Mouse (Mus musculus): ENCODE results near the gene Cblb. TPM values are rescaled to one million over a fixed set of nuclear protein-coding genes. Genes with fewer than 3 reads are reported as not detected.

The Cblb gene
- polyA plus RNA-seq, 1 experiment: 22.8 TPM

- no peak for DNase-seq
- Histone ChIP-seq H3K27ac (ENCODE audit: control insufficient read depth, insufficient read depth, low read length) (no peak overlapping the region), H3K4me3 (ENCODE audit: control insufficient read depth, insufficient read depth, low read length) (no peak overlapping the region)
Measured at GRCm38 (mm10) chr16:52033381-52034315, 2.6 kb downstream of the Cblb start.

GRCm38 (mm10) chr16:52034356-52034755 lies 3.3 kb downstream of the Cblb start:
- TF ChIP-seq POLR2A (IDR thresholded peaks at IDR 0.05; ENCODE audit: control insufficient read depth, extremely low read depth, insufficient read depth, low read length, poor library complexity) (no peak), CTCF (IDR thresholded peaks at IDR 0.05; ENCODE audit: borderline replicate concordance, control insufficient read depth, extremely low read depth, insufficient read depth, low read length, poor library complexity) (no peak)
- Histone ChIP-seq H3K4me3 (ENCODE audit: control insufficient read depth, insufficient read depth, low read length) (no peak overlapping the region), H3K27me3 (ENCODE audit: control insufficient read depth, insufficient read depth, low read length) (no peaks in the 10 kb centered on the region), H3K4me1 (replicated peaks; ENCODE audit: control insufficient read depth, insufficient read depth, low read length) (peaks cover 7% of the 10 kb centered on the region), H3K27ac (ENCODE audit: control insufficient read depth, insufficient read depth, low read length) (no peak overlapping the region), H3K36me3 (ENCODE audit: control insufficient read depth, insufficient read depth, low read length) (peaks cover 4% of the 10 kb centered on the region; the same call in 1 of the 2 replicates)
- 98% methylated on average over 5 of the region's 5 CpGs for WGBS
- DNase-seq: no peak

More at GRCm38 (mm10) chr16:52033381-52034315, 2.6 kb downstream of the Cblb start:
- WGBS: 55% methylated on average over 4 of the region's 4 CpGs
- Histone ChIP-seq H3K36me3 (ENCODE audit: control insufficient read depth, insufficient read depth, low read length) (peaks cover 4% of the 10 kb centered on the region; the same call in 1 of the 2 replicates), H3K27me3 (ENCODE audit: control insufficient read depth, insufficient read depth, low read length) (no peaks in the 10 kb centered on the region), H3K4me1 (replicated peaks; ENCODE audit: control insufficient read depth, insufficient read depth, low read length) (peaks cover 7% of the 10 kb centered on the region)
- TF ChIP-seq CTCF (IDR thresholded peaks at IDR 0.05; ENCODE audit: borderline replicate concordance, control insufficient read depth, extremely low read depth, insufficient read depth, low read length, poor library complexity): no peak
- no peak for TF ChIP-seq POLR2A (IDR thresholded peaks at IDR 0.05; ENCODE audit: control insufficient read depth, extremely low read depth, insufficient read depth, low read length, poor library complexity)

GRCm38 (mm10) chr16:52036295-52036694 lies 5.3 kb downstream of the Cblb start:
- TF ChIP-seq CTCF (IDR thresholded peaks at IDR 0.05; ENCODE audit: borderline replicate concordance, control insufficient read depth, extremely low read depth, insufficient read depth, low read length, poor library complexity) (no peak), POLR2A (IDR thresholded peaks at IDR 0.05; ENCODE audit: control insufficient read depth, extremely low read depth, insufficient read depth, low read length, poor library complexity) (no peak)
- H3K4me3 ChIP-seq (ENCODE audit: control insufficient read depth, insufficient read depth, low read length): no peak overlapping the region
- 37% methylated on average over 3 of the region's 3 CpGs for WGBS
- peaks cover 7% of the 10 kb centered on the region for H3K4me1 ChIP-seq (replicated peaks; ENCODE audit: control insufficient read depth, insufficient read depth, low read length)
- no peaks in the 10 kb centered on the region for H3K27me3 ChIP-seq (ENCODE audit: control insufficient read depth, insufficient read depth, low read length)
- H3K36me3 ChIP-seq (ENCODE audit: control insufficient read depth, insufficient read depth, low read length): peaks cover 4% of the 10 kb centered on the region; the same call in 1 of the 2 replicates
- H3K27ac ChIP-seq (ENCODE audit: control insufficient read depth, insufficient read depth, low read length): no peak overlapping the region
- DNase-seq: no peak

GRCm38 (mm10) chr16:52038283-52038682 lies 7.3 kb downstream of the Cblb start:
- TF ChIP-seq POLR2A (IDR thresholded peaks at IDR 0.05; ENCODE audit: control insufficient read depth, extremely low read depth, insufficient read depth, low read length, poor library complexity): no peak
- TF ChIP-seq CTCF (IDR thresholded peaks at IDR 0.05; ENCODE audit: borderline replicate concordance, control insufficient read depth, extremely low read depth, insufficient read depth, low read length, poor library complexity): no peak
- Histone ChIP-seq H3K36me3 (ENCODE audit: control insufficient read depth, insufficient read depth, low read length) (peaks cover 4% of the 10 kb centered on the region; the same call in 1 of the 2 replicates), H3K27me3 (ENCODE audit: control insufficient read depth, insufficient read depth, low read length) (no peaks in the 10 kb centered on the region), H3K4me1 (replicated peaks; ENCODE audit: control insufficient read depth, insufficient read depth, low read length) (peaks cover 4% of the 10 kb centered on the region), H3K4me3 (ENCODE audit: control insufficient read depth, insufficient read depth, low read length) (no peak overlapping the region), H3K27ac (ENCODE audit: control insufficient read depth, insufficient read depth, low read length) (no peak overlapping the region)
- WGBS: 62% methylated on average over 4 of the region's 4 CpGs
- DNase-seq: no peak

- TF ChIP-seq CTCF (IDR thresholded peaks at IDR 0.05; ENCODE audit: borderline replicate concordance, control insufficient read depth, extremely low read depth, insufficient read depth, low read length, poor library complexity) (no peak), POLR2A (IDR thresholded peaks at IDR 0.05; ENCODE audit: control insufficient read depth, extremely low read depth, insufficient read depth, low read length, poor library complexity) (no peak)
- Histone ChIP-seq H3K27ac (ENCODE audit: control insufficient read depth, insufficient read depth, low read length) (no peak overlapping the region), H3K27me3 (ENCODE audit: control insufficient read depth, insufficient read depth, low read length) (no peaks in the 10 kb centered on the region), H3K4me3 (ENCODE audit: control insufficient read depth, insufficient read depth, low read length) (no peak overlapping the region), H3K36me3 (ENCODE audit: control insufficient read depth, insufficient read depth, low read length) (peaks cover 4% of the 10 kb centered on the region; the same call in 1 of the 2 replicates), H3K4me1 (replicated peaks; ENCODE audit: control insufficient read depth, insufficient read depth, low read length) (peaks cover 4% of the 10 kb centered on the region)
- no peak for DNase-seq
- WGBS: 93% methylated on average over 2 of the region's 2 CpGs
Measured at GRCm38 (mm10) chr16:52038821-52039220, 7.8 kb downstream of the Cblb start.

GRCm38 (mm10) chr16:52040937-52041336 lies 9.9 kb downstream of the Cblb start:
- TF ChIP-seq CTCF (IDR thresholded peaks at IDR 0.05; ENCODE audit: borderline replicate concordance, control insufficient read depth, extremely low read depth, insufficient read depth, low read length, poor library complexity) (no peak), POLR2A (IDR thresholded peaks at IDR 0.05; ENCODE audit: control insufficient read depth, extremely low read depth, insufficient read depth, low read length, poor library complexity) (no peak)
- H3K4me1 ChIP-seq (replicated peaks; ENCODE audit: control insufficient read depth, insufficient read depth, low read length): no peaks in the 10 kb centered on the region; the same call in 1 of the 2 replicates
- no peaks in the 10 kb centered on the region for H3K36me3 ChIP-seq (ENCODE audit: control insufficient read depth, insufficient read depth, low read length)
- 91% methylated on average over 4 of the region's 4 CpGs for WGBS
- no peak overlapping the region for H3K27ac ChIP-seq (ENCODE audit: control insufficient read depth, insufficient read depth, low read length)
- DNase-seq: no peak
- no peaks in the 10 kb centered on the region for H3K27me3 ChIP-seq (ENCODE audit: control insufficient read depth, insufficient read depth, low read length)
- H3K4me3 ChIP-seq (ENCODE audit: control insufficient read depth, insufficient read depth, low read length): no peak overlapping the region

Data from thymus, adult 2 months (tissue).